8 mouse cellular contexts compared by ENCODE assay signal in genomic region chr6:48086471-48086878, GRCm38 (mm10). TPM values are rescaled to one million over a fixed set of nuclear protein-coding genes. Genes with fewer than 3 reads are reported as not detected.
DNase-seq lines count a peak whose midpoint lies in the region; ATAC-seq lines count a peak whose summit lies in the region.

TSS of gene Zfp746 (minus strand) at chr6:48086593.

- peak within 1 kb of the TSS; percentile 55 for H3K27ac ChIP-seq in brown adipose tissue, adult 24 weeks (replicated peaks; ENCODE audit: low read depth, low read length)
- peak within 1 kb of the TSS; percentile 75 to 82 for H3K27ac ChIP-seq in heart, embryonic 14.5 days (replicated peaks in 1 of 2; ENCODE audit: control insufficient read depth in 1 of 2, insufficient read depth in 1 of 2, low read depth in 2 of 2, low read length in 2 of 2)
- peak within 1 kb of the TSS; percentile 87 for H3K27ac ChIP-seq in liver, embryonic 13.5 days
- H3K27ac ChIP-seq in stomach, embryonic 16.5 days (ENCODE audit: low read length), result peak within 1 kb of the TSS; percentile 91

- peak; percentile 97 for DNase-seq in CD4-positive, CD25-positive, alpha-beta regulatory T cell, adult 2 months (ENCODE audit: low read depth, low spot score)
- DNase-seq in fibroblast of lung, adult 2 months (ENCODE audit: low read depth), result peak; percentile 46
- peak; percentile 95 for DNase-seq in kidney, postnatal 14 days
- DNase-seq in liver, embryonic 13.5 days, result peak; percentile 88
- DNase-seq in neural tube, embryonic 10.5 days (ENCODE audit: extremely low spot score, low spot score), result peak; percentile 92

- peak within 1 kb of the TSS; percentile 96 for H3K9ac ChIP-seq in heart, embryonic 14.5 days (ENCODE audit: low read length)
- H3K9ac ChIP-seq in liver, embryonic 13.5 days, result peak within 1 kb of the TSS; percentile 93
- peak within 1 kb of the TSS; percentile 97 for H3K9ac ChIP-seq in stomach, embryonic 16.5 days (ENCODE audit: low read length)

- peaks cover 25% of the 10 kb centered on the region for H3K36me3 ChIP-seq in heart, embryonic 14.5 days (ENCODE audit: control insufficient read depth, insufficient read depth, low read length)
- peaks cover 19% of the 10 kb centered on the region for H3K36me3 ChIP-seq in liver, embryonic 13.5 days
- peaks cover 7% of the 10 kb centered on the region; the same call in 1 of the 2 replicates for H3K36me3 ChIP-seq in stomach, embryonic 16.5 days (ENCODE audit: control insufficient read depth, insufficient read depth, low read length)

- no peaks in the 10 kb centered on the region for H3K27me3 ChIP-seq in heart, embryonic 14.5 days (ENCODE audit: control insufficient read depth, insufficient read depth, low read length)
- no peaks in the 10 kb centered on the region for H3K27me3 ChIP-seq in liver, embryonic 13.5 days
- H3K27me3 ChIP-seq in stomach, embryonic 16.5 days (ENCODE audit: control insufficient read depth, insufficient read depth, low read length), result no peaks in the 10 kb centered on the region

- ATAC-seq in heart, embryonic 14.5 days (ENCODE audit: insufficient number of reproducible peaks, insufficient read depth, low FRiP score, low read depth), result peak; percentile 89
- peak; percentile 91 for ATAC-seq in liver, embryonic 13.5 days (ENCODE audit: low read depth)
- ATAC-seq in stomach, embryonic 16.5 days (ENCODE audit: insufficient read depth, low FRiP score), result peak; percentile 90

- 0% methylated on average over 35 of the region's 53 CpGs for WGBS in heart, embryonic 14.5 days
- under 1% methylated on average over 44 of the region's 53 CpGs for WGBS in liver, embryonic 13.5 days (ENCODE audit: insufficient replicate concordance)
- under 1% methylated on average over 52 of the region's 53 CpGs for WGBS in stomach, embryonic 16.5 days

- peak within 1 kb of the TSS; percentile 69 for H3K4me3 ChIP-seq in brown adipose tissue, adult 24 weeks (ENCODE audit: insufficient read depth, low read depth, low read length)
- H3K4me3 ChIP-seq in heart, embryonic 14.5 days (ENCODE audit: control insufficient read depth in 1 of 2, insufficient read depth in 1 of 2, low read depth in 1 of 2, low read length in 2 of 2), result peak within 1 kb of the TSS; percentile 86 to 99
- H3K4me3 ChIP-seq in liver, embryonic 13.5 days (replicated peaks), result peak within 1 kb of the TSS; percentile 81
- peak within 1 kb of the TSS; percentile 64 for H3K4me3 ChIP-seq in stomach, embryonic 16.5 days (replicated peaks; ENCODE audit: low read length)

- H3K4me2 ChIP-seq in heart, embryonic 14.5 days (ENCODE audit: low read length), result peak within 1 kb of the TSS; percentile 83
- peak within 1 kb of the TSS; percentile 85 for H3K4me2 ChIP-seq in liver, embryonic 13.5 days
- H3K4me2 ChIP-seq in stomach, embryonic 16.5 days (ENCODE audit: low read depth, low read length), result peak within 1 kb of the TSS; percentile 94

- no peaks in the 10 kb centered on the region for H3K9me3 ChIP-seq in heart, embryonic 14.5 days (ENCODE audit: control insufficient read depth, low read length)
- H3K9me3 ChIP-seq in liver, embryonic 13.5 days (replicated peaks), result no peaks in the 10 kb centered on the region
- no peaks in the 10 kb centered on the region for H3K9me3 ChIP-seq in stomach, embryonic 16.5 days (replicated peaks; ENCODE audit: control insufficient read depth, low read length)

- H3K4me1 ChIP-seq in brown adipose tissue, adult 24 weeks (ENCODE audit: control insufficient read depth, insufficient read depth, insufficient read length, low read length), result peaks cover 7% of the 10 kb centered on the region
- peaks cover 3 to 6% of the 10 kb centered on the region in 2 experiments for H3K4me1 ChIP-seq in heart, embryonic 14.5 days (ENCODE audit: control insufficient read depth in 2 of 2, insufficient read depth in 2 of 2, low read length in 2 of 2)
- peaks cover 32% of the 10 kb centered on the region for H3K4me1 ChIP-seq in liver, embryonic 13.5 days (replicated peaks)
- peaks cover 9% of the 10 kb centered on the region for H3K4me1 ChIP-seq in stomach, embryonic 16.5 days (ENCODE audit: control insufficient read depth, insufficient read depth, low read length)

RNA-seq across cellular contexts. Expression of gene Zfp746, which starts in this region (rescaled TPM):
- polyA plus RNA-seq in brown adipose tissue, adult 24 weeks (2012; ENCODE audit: insufficient read depth, insufficient read length, missing spikeins), result 5.4 and 5.5 TPM in 2 replicates
- polyA plus RNA-seq in heart, embryonic 14.5 days (2014; fragmentation: Nextera tagmentation; extraction: Ambion mirVana), result 11.2 and 11.9 TPM in 2 replicates
- 3.9 and 5.0 TPM in 2 replicates for polyA plus RNA-seq in liver, embryonic 13.5 days (2015; fragmentation: Nextera tagmentation; extraction: Ambion mirVana)
- polyA plus RNA-seq in stomach, embryonic 16.5 days (2015; fragmentation: Nextera tagmentation; extraction: Ambion mirVana), result 5.8 and 6.0 TPM in 2 replicates

Comparison
In these comparisons a context has a peak if more than half of its experiments do, and no peak if none do; other contexts are left out.
1. Peak in every context shown above with its lines: DNase-seq, ATAC-seq, H3K4me3 ChIP-seq and H3K27ac ChIP-seq.
2. DNase-seq: peak in every context shown above with its lines; median percentile 97 in CD4-positive, CD25-positive, alpha-beta regulatory T cell, adult 2 months; 95 in kidney, postnatal 14 days; 92 in neural tube, embryonic 10.5 days; 88 in liver, embryonic 13.5 days; 46 in fibroblast of lung, adult 2 months.